Mouse (Mus musculus) heart, adult 2 months (tissue): ENCODE measurements around the gene 1700028J19Rik.

Experiments used
- CTCF ChIP-seq: fragments of 200-600 bp; IDR thresholded peaks from 2 replicates; pipeline ENCODE4 v1.8.1; 2022; ENCODE audit warnings: antibody characterized with exemption, mild to moderate bottlenecking, moderate library complexity
- EP300 ChIP-seq: fragments of 200-500 bp; IDR thresholded peaks from 2 replicates; pipeline ENCODE4 v1.6.1; 2011; ENCODE audit warnings: low read depth, low read length, control low read depth; ENCODE audit not compliant: insufficient read depth
- POLR2A ChIP-seq: fragments of 200-500 bp; IDR thresholded peaks from 2 replicates; pipeline ENCODE4 v1.6.1; 2011; ENCODE audit warnings: mild to moderate bottlenecking, low read depth, low read length, control low read depth; ENCODE audit not compliant: insufficient read depth

- TF ChIP-seq POLR2A (no peak), CTCF (no peak), EP300 (no peak)
Observed at GRCm38 (mm10) chr7:44280959-44281358, 34.5 kb upstream of the 1700028J19Rik start.
